Mouse (Mus musculus) liver, adult 2 months (tissue): ENCODE measurements at regions not wholly inside any gene's neighbourhood (a gene's known extent, or its start where the extent isn't known, plus 50 kb on each side); places are given as distances from the start of the nearest gene placed in this dataset.

Experiments used
- DNase-seq: peaks from one replicate; pipeline ENCODE4 v3.0.0-alpha.2; 2011; ENCODE audit warnings: low read depth, low spot score; ENCODE audit errors: extremely low read depth
- H3K27ac ChIP-seq: fragments of 200-500 bp; replicated peaks from 2 replicates; pipeline ENCODE4 v1.5.1; 2012; ENCODE audit warnings: low read depth, mild to moderate bottlenecking, control low read depth, inconsistent platforms, low read length; ENCODE audit not compliant: insufficient read depth
- H3K27me3 ChIP-seq: fragments of 200-500 bp; 2 replicates; pipeline ENCODE4 v1.6.1; 2012; ENCODE audit warnings: mild to moderate bottlenecking, moderate library complexity, low read length, inconsistent platforms; ENCODE audit not compliant: control insufficient read depth, insufficient read depth
- H3K36me3 ChIP-seq: fragments of 200-500 bp; 2 replicates; pipeline ENCODE4 v1.6.1; 2012; ENCODE audit warnings: low read length, inconsistent platforms; ENCODE audit not compliant: control insufficient read depth, insufficient read depth
- H3K4me1 ChIP-seq: fragments of 200-500 bp; 2 replicates; pipeline ENCODE4 v1.6.1; 2011; ENCODE audit warnings: low read length; ENCODE audit not compliant: control insufficient read depth, insufficient read depth
- H3K4me3 ChIP-seq: fragments of 200-500 bp; 2 replicates; pipeline ENCODE4 v1.5.1; 2011; ENCODE audit warnings: low read depth, mild to moderate bottlenecking, control low read depth, low read length, moderate library complexity; ENCODE audit not compliant: insufficient read depth
- H3K79me2 ChIP-seq: fragments of 200-500 bp; 2 replicates; pipeline ENCODE4 v1.6.1; 2012; ENCODE audit warnings: inconsistent platforms, mild to moderate bottlenecking, low read length, moderate library complexity; ENCODE audit not compliant: control insufficient read depth, insufficient read depth
- H3K9ac ChIP-seq: fragments of 200-500 bp; 2 replicates; pipeline ENCODE4 v1.6.1; 2012; ENCODE audit warnings: low read depth, mild to moderate bottlenecking, control low read depth, inconsistent platforms, low read length
- CTCF ChIP-seq: fragments of 200-500 bp; IDR thresholded peaks from 2 replicates; pipeline ENCODE4 v1.5.1; 2011; ENCODE audit warnings: low read depth, low read length, control low read depth
- POLR2A ChIP-seq: fragments of 200-500 bp; IDR thresholded peaks from 2 replicates; pipeline ENCODE4 v1.6.1; 2011; ENCODE audit warnings: low read length, control low read depth; ENCODE audit not compliant: insufficient read depth; ENCODE audit errors: extremely low read depth
- WGBS: fragments of 180-500 bp; shearing (Covaris S2); methylation state at CpG from one replicate; pipeline ENCODE4 v1.1.7; 2018; 5-methylcytosine and 5-hydroxymethylcytosine counted together

DNA sequence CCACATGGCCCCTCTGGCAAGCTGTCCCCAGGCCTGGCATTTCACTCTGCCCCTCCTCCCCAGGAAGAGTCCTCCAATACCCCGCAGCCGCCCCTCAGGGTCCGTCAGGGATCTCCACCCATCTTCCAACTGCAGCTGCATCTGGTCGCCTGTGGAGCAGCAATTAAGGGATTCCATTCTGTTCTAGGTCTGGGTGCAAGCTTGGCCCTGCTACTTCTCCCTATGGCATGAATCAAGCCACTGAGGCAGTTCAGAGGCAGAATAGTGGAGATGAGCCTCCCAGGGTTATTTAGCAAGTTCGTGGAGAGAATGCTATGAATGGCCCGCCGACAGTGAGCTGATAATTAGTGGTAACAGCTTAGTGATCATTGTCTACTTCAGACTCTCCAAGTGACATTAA is 275.7 kb upstream of the Irx3 start:
- H3K27me3 ChIP-seq = no peaks in the 10 kb centered on the region
- no peak overlapping the region for H3K4me3 ChIP-seq
- TF ChIP-seq POLR2A (no peak), CTCF (no peak)
- no peaks in the 10 kb centered on the region for H3K79me2 ChIP-seq
- 62% methylated on average over 7 of the region's 7 CpGs for WGBS
- no peak overlapping the region for H3K9ac ChIP-seq
- H3K4me1 ChIP-seq = no peaks in the 10 kb centered on the region
- DNase-seq = no peak
- H3K36me3 ChIP-seq = no peaks in the 10 kb centered on the region
- H3K27ac ChIP-seq = no peak overlapping the region

- DNase-seq = no peak
- no peak for TF ChIP-seq CTCF
- no peak overlapping the region for H3K27ac ChIP-seq
- WGBS = 12% methylated on average over 6 of the region's 6 CpGs
- no peaks in the 10 kb centered on the region for H3K36me3 ChIP-seq
- H3K4me1 ChIP-seq = no peaks in the 10 kb centered on the region
- H3K79me2 ChIP-seq = no peaks in the 10 kb centered on the region
- no peaks in the 10 kb centered on the region; the same call in 1 of the 2 replicates for H3K27me3 ChIP-seq
- H3K9ac ChIP-seq = no peak overlapping the region
- no peak overlapping the region for H3K4me3 ChIP-seq
Observed at GRCm38 (mm10) chr8:92072254-92072615, 270.4 kb upstream of the Irx3 start.

DNA sequence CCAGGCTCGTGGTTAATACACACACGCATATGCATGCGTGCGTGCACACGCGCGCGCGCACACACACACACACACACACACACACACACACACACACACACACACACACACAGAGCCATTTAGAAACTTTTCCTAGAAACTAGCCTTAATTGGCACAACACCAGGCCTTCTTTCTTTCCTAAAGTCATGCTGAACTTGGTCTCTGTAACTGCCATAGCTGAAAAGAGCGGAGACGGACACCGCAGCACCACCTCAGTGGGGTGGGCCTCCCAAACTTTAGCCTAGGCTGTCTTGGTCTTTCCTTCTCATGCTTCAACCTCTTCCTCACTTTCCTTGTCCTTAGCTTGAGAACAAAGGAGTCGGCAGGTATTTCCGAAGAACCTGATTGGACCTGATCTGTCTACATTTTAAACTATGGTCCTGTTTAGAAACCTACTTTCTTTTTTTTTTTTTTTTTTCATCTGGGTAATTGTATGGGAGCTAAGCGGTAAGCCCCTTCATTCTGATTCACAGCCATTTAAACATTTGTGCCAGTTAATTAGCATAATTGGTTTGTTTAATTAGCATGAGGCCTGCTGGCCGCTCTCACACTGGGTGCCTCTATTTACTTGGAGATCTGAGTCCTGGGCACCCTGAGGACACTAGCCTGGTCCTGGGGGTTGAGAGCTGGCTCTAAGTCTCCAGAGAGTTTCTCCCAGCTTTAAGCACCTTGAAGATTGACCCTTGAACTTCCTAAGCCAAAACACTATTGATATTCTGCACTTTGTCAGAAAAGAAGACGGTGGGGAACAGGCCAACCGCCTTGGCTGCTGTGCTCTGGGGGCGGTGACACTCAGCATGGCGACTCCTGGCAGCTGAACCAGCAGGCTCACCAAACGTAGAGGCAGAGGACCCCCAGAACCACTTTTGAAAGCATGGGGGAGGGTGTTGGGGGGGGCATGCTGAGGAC is 269.7 kb upstream of the Irx3 start:
- Histone ChIP-seq H3K9ac (no peak overlapping the region), H3K36me3 (no peaks in the 10 kb centered on the region), H3K79me2 (no peaks in the 10 kb centered on the region), H3K4me1 (no peaks in the 10 kb centered on the region), H3K4me3 (no peak overlapping the region), H3K27ac (no peak overlapping the region), H3K27me3 (no peaks in the 10 kb centered on the region; the same call in none of the 2 replicates)
- TF ChIP-seq CTCF (no peak), POLR2A (no peak)
- DNase-seq = no peak
- WGBS = 31% methylated on average over 21 of the region's 21 CpGs

DNA sequence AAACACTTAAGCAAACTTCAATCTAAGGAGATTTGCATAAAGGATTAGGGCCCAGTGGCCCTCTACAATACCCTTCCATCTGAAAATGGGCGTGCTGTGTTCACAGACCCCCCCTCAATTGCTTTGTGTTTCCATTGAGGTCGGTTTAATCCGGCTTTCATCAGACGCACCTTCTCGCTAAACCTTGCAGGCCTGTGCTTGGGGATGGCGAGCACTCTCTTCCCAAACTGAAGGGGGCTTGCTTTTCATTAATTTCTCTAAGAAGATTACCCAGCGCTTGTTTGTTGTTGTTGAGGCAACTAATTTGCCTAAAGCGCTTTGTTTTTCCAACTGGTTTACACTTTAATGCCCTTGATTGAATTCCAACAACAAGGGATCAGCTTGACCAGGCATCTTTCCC is 268.8 kb upstream of the Irx3 start:
- no peak for TF ChIP-seq CTCF
- no peak for TF ChIP-seq POLR2A
- H3K36me3 ChIP-seq = no peaks in the 10 kb centered on the region
- DNase-seq = no peak
- no peak overlapping the region for H3K27ac ChIP-seq
- no peak overlapping the region for H3K9ac ChIP-seq
- H3K4me1 ChIP-seq = no peaks in the 10 kb centered on the region
- no peaks in the 10 kb centered on the region; the same call in none of the 2 replicates for H3K27me3 ChIP-seq
- WGBS = 13% methylated on average over 8 of the region's 8 CpGs
- no peak overlapping the region for H3K4me3 ChIP-seq
- no peaks in the 10 kb centered on the region for H3K79me2 ChIP-seq

DNA sequence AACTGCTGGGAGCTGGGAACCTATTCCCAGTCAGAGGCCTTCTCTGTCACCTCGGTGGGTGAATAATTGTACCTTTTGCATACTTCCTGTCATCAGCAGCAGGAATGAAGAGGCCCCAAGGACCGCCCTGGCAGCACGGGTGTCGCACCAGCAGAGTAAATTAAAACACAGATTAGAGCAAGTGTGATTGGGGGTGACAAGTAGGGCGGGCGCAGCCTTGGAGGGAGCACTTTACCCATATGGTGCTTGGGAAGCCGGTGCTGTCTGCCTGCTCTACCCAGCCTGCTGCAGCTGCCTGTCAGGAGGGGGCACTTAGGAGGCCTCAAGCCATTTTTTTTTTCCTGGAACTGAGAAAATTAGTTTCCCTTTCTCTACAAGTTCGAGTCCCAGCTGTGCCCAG is 264.6 kb upstream of the Irx3 start:
- H3K4me1 ChIP-seq = no peaks in the 10 kb centered on the region
- no peak for DNase-seq
- no peak overlapping the region for H3K27ac ChIP-seq
- no peaks in the 10 kb centered on the region for H3K79me2 ChIP-seq
- WGBS = 38% methylated on average over 8 of the region's 8 CpGs
- no peaks in the 10 kb centered on the region for H3K36me3 ChIP-seq
- no peaks in the 10 kb centered on the region; the same call in none of the 2 replicates for H3K27me3 ChIP-seq
- no peak overlapping the region for H3K9ac ChIP-seq
- no peak overlapping the region for H3K4me3 ChIP-seq
- no peak for TF ChIP-seq POLR2A
- no peak for TF ChIP-seq CTCF

GRCm38 (mm10) chr8:92065554-92066239 is 263.8 kb upstream of the Irx3 start:
- no peaks in the 10 kb centered on the region for H3K36me3 ChIP-seq
- H3K27me3 ChIP-seq = no peaks in the 10 kb centered on the region; the same call in none of the 2 replicates
- H3K4me3 ChIP-seq = no peak overlapping the region
- no peak overlapping the region for H3K27ac ChIP-seq
- TF ChIP-seq POLR2A = no peak
- no peak overlapping the region for H3K9ac ChIP-seq
- no peaks in the 10 kb centered on the region for H3K4me1 ChIP-seq
- WGBS = 24% methylated on average over 9 of the region's 9 CpGs
- no peak for DNase-seq
- H3K79me2 ChIP-seq = no peaks in the 10 kb centered on the region
